Mouse (Mus musculus) heart, embryonic 10.5 days (tissue): ENCODE measurements at regions not wholly inside any gene's neighbourhood (a gene's known extent, or its start where the extent isn't known, plus 50 kb on each side); places are given as distances from the start of the nearest gene placed in this dataset.

ENCODE experiments used
- DNase-seq: peaks from one replicate; pipeline ENCODE4 v3.0.0-alpha.2; 2017; ENCODE audit warnings: low spot score
- H3K27ac ChIP-seq: fragments of 300-500 bp; sonication (generic); 2 replicates; pipeline ENCODE4 v1.5.1; 2016; ENCODE audit warnings: mild to moderate bottlenecking
- H3K27me3 ChIP-seq: fragments of 300-500 bp; sonication (generic); 2 replicates; pipeline ENCODE4 v1.6.1; 2016; ENCODE audit warnings: mild to moderate bottlenecking; ENCODE audit not compliant: poor library complexity, insufficient read depth, severe bottlenecking
- H3K36me3 ChIP-seq: fragments of 300-500 bp; sonication (generic); 2 replicates; pipeline ENCODE4 v1.6.1; 2016; ENCODE audit warnings: mild to moderate bottlenecking, moderate library complexity
- H3K4me1 ChIP-seq: fragments of 300-500 bp; sonication (generic); 2 replicates; pipeline ENCODE4 v1.6.1; 2016; ENCODE audit warnings: mild to moderate bottlenecking
- H3K4me3 ChIP-seq: fragments of 300-500 bp; sonication (generic); 2 replicates; pipeline ENCODE4 v1.5.1; 2016; ENCODE audit warnings: mild to moderate bottlenecking, moderate library complexity
- H3K9me3 ChIP-seq: fragments of 300-500 bp; sonication (generic); 2 replicates; pipeline ENCODE4 v1.6.1; 2016; ENCODE audit warnings: mild to moderate bottlenecking, moderate library complexity
- WGBS: fragments of 180-500 bp; shearing (Covaris S2); methylation state at CpG from one replicate; pipeline ENCODE4 v1.1.7; 2016; 5-methylcytosine and 5-hydroxymethylcytosine counted together

DNA sequence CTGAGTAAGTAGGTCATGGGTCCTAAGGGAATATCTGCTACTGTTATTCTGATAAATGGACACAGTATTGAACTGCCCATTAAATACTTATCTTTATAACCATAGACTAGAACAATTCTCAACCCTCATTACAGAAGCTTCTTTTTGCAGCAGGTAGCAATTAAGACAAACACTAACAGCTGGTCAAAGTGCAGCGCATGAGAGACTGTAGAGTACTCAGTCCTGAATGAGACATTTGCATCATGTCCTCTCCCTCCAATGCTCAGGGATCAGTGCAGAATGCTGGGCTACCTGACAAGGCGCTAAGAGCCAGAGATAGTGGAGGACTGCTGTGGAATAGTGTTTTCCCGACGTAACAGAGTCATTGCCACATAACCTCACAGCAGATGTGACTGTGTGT, 162.5 kb upstream of the Prep start:
- Histone ChIP-seq H3K27me3 (no peaks in the 10 kb centered on the region), H3K36me3 (no peaks in the 10 kb centered on the region), H3K4me3 (no peak overlapping the region), H3K4me1 (no peaks in the 10 kb centered on the region), H3K9me3 (no peaks in the 10 kb centered on the region), H3K27ac (no peak overlapping the region)
- 95% methylated on average over 4 of the region's 4 CpGs for WGBS
- DNase-seq, result no peak

GRCm38 (mm10) chr10:44901203-44901602, 165.8 kb upstream of the Prep start:
- H3K36me3 ChIP-seq, result no peaks in the 10 kb centered on the region
- DNase-seq, result no peak
- H3K4me3 ChIP-seq, result no peak overlapping the region
- 69% methylated on average over 2 of the region's 2 CpGs for WGBS
- no peaks in the 10 kb centered on the region for H3K27me3 ChIP-seq
- no peaks in the 10 kb centered on the region for H3K4me1 ChIP-seq
- H3K27ac ChIP-seq, result no peak overlapping the region
- H3K9me3 ChIP-seq, result no peaks in the 10 kb centered on the region

- Histone ChIP-seq H3K36me3 (no peaks in the 10 kb centered on the region), H3K9me3 (no peaks in the 10 kb centered on the region), H3K4me3 (no peak overlapping the region), H3K27me3 (peaks cover 14% of the 10 kb centered on the region; the same call in 1 of the 2 replicates), H3K4me1 (no peaks in the 10 kb centered on the region), H3K27ac (no peak overlapping the region)
- no peak for DNase-seq
- WGBS, result 42% methylated on average over 6 of the region's 6 CpGs
Measured at GRCm38 (mm10) chr10:44892124-44892523, 174.9 kb upstream of the Prep start.

DNA sequence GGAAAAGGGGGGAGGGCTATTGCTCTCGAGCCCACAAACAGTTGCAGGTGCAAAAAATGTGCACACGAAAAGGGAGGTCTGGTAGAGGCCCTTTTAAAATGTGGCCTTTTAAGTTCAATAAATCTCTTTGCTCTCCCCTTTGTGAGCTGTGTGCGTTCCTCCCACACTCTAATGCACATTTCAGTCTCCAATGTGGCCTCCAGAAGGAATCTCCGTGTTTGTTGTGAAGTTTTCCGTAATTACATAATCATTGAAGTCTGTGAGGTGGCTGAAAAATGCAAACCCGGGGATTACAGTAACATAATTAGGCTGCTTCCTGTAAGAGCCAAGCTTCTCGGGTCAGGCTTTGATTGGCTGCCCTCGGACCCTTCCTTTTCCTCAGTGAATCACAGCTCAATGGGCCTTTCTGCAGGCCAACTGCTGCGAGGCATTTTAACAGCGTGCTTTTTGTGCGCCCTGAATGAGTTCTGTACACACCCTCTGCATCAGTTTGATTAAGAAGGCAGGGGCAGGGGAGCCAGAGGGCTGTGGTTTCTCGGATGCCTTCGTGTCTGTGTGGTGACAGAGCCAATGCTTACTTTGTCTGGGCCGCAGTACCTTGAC, 179.8 kb upstream of the Prep start:
- no peak for DNase-seq
- Histone ChIP-seq H3K27ac (no peak overlapping the region), H3K4me1 (no peaks in the 10 kb centered on the region), H3K27me3 (peaks cover 44% of the 10 kb centered on the region; the same call in 1 of the 2 replicates), H3K36me3 (no peaks in the 10 kb centered on the region), H3K4me3 (no peak overlapping the region), H3K9me3 (no peaks in the 10 kb centered on the region)
- 50% methylated on average over 14 of the region's 14 CpGs for WGBS

DNA sequence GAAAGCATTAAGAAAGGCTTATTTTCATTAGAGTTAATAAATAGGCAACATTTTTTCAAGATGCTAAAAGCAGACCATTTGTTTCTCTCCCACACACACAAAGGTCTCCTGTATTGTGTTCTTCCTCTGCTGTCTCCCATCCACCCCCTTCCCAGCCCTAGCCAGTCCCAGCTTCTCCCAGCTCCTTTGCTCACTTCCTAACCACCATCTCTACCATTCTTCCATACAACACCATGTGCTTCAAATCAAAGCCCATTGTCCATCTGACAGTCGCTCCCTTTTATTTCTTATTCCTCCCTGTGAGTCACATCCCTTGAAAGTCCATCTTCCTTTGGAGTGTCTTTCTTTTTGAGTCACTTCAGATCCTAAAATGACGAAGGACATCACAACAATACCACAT, 185.0 kb upstream of the Prep start:
- DNase-seq, result no peak
- no peaks in the 10 kb centered on the region for H3K9me3 ChIP-seq
- 78% methylated on average over 2 of the region's 2 CpGs for WGBS
- H3K4me1 ChIP-seq, result no peaks in the 10 kb centered on the region
- no peak overlapping the region for H3K4me3 ChIP-seq
- H3K36me3 ChIP-seq, result no peaks in the 10 kb centered on the region
- peaks cover 28% of the 10 kb centered on the region; the same call in 1 of the 2 replicates for H3K27me3 ChIP-seq
- no peak overlapping the region for H3K27ac ChIP-seq

- no peak overlapping the region for H3K4me3 ChIP-seq
- 85% methylated on average over 9 of the region's 9 CpGs for WGBS
- no peak overlapping the region for H3K27ac ChIP-seq
- H3K9me3 ChIP-seq, result no peaks in the 10 kb centered on the region
- no peak for DNase-seq
- H3K36me3 ChIP-seq, result no peaks in the 10 kb centered on the region
- H3K27me3 ChIP-seq, result no peaks in the 10 kb centered on the region
- H3K4me1 ChIP-seq, result no peaks in the 10 kb centered on the region
Measured at GRCm38 (mm10) chr10:44877076-44877663, 189.8 kb upstream of the Prep start.

GRCm38 (mm10) chr10:44873642-44874285, 193.2 kb upstream of the Prep start:
- no peak for DNase-seq
- Histone ChIP-seq H3K9me3 (no peaks in the 10 kb centered on the region), H3K27ac (no peak overlapping the region), H3K27me3 (no peaks in the 10 kb centered on the region), H3K4me1 (no peaks in the 10 kb centered on the region), H3K36me3 (no peaks in the 10 kb centered on the region), H3K4me3 (no peak overlapping the region)
- 80% methylated on average over 5 of the region's 5 CpGs for WGBS

DNA sequence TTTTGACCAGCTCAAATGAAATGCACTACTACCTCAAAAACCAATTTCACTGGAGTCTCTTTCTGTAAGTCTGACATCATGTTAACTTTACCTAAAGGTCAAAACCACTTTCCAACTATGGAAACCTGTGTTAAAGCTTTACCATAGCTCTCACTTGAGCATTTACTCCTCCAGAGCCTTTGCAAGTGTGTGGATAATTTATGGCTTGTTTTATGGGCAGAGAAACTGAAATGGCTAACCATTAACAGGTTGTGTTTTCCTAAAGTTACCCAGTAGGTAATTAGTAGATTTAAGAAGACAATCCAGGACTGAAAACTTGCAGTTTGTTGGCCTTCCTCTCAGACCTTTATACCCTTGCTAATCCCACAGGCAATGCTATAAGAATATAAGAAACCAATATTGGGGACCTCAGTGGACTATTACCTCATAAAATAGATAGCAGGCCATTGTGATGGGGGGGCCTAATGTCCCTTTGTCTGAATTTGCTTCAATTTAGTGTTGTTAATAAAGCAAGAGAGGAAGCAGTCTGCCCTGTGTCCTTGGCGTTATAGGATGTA, 202.7 kb upstream of the Prep start:
- no peaks in the 10 kb centered on the region for H3K4me1 ChIP-seq
- no peak overlapping the region for H3K27ac ChIP-seq
- H3K36me3 ChIP-seq, result no peaks in the 10 kb centered on the region
- no peaks in the 10 kb centered on the region for H3K27me3 ChIP-seq
- no peak overlapping the region for H3K4me3 ChIP-seq
- no peaks in the 10 kb centered on the region for H3K9me3 ChIP-seq
- DNase-seq, result no peak
- WGBS, result 67% methylated on average over 1 of the region's 1 CpGs

DNA sequence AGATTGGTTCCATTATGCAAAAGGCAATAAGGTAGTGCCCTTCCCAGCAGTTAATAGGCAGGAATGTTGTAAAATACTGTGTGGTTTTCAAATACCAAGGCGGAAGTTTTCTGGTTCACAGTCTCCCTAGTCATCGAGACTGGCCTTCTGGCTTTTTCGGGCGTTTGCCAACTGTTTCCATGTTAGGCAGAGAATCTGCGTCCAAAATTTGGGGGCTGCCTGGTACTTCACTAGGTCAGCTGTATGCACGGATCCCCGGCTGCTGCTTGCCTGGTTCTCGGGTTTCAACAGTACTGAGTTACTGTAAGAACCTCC, 204.7 kb upstream of the Prep start:
- WGBS, result 72% methylated on average over 8 of the region's 8 CpGs
- H3K4me1 ChIP-seq, result no peaks in the 10 kb centered on the region
- DNase-seq, result no peak

DNA sequence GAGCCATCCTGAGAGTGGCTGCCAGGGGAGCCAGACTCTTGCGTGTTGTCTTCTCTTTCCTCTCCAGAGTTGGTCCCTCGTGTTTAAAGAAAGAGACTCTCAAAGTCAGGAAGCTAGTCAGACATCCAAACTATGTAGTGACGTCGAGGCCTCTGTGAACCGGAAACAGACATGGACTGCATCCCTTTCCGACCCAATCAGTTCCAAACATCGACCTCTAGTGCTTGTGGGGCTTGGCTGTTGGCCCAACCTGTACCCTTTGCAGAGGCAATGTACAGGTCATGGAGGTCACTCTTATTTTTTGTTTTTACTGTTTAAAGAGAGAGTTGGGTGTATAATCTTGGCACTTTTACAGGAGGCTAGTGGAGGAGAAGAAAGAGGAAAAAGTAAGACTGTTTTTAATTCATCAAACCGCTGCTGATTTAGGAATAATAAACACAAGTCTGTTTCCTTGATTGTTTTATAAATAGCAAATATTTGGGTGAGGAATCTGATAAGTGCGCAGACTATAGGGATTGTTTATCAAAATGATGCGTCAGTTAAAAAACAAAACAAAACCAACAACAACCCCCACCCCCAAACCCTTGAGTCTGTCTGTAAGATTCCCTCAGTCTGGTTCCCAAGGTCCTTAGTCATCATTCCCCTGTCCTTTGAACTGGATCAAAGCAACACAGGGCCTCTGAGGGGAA, 205.2 kb upstream of the Prep start:
- Histone ChIP-seq H3K4me3 (no peak overlapping the region), H3K27ac (no peak overlapping the region; the same call in 1 of the 2 replicates), H3K4me1 (no peaks in the 10 kb centered on the region), H3K27me3 (no peaks in the 10 kb centered on the region), H3K9me3 (no peaks in the 10 kb centered on the region), H3K36me3 (no peaks in the 10 kb centered on the region)
- DNase-seq, result no peak
- WGBS, result 66% methylated on average over 10 of the region's 10 CpGs

More for the DNA sequence above, 204.7 kb upstream of the Prep start:
- Histone ChIP-seq H3K27ac (no peak overlapping the region), H3K27me3 (no peaks in the 10 kb centered on the region), H3K4me3 (no peak overlapping the region), H3K36me3 (no peaks in the 10 kb centered on the region), H3K9me3 (no peaks in the 10 kb centered on the region)

GRCm38 (mm10) chr10:44857444-44857843, 209.6 kb upstream of the Prep start:
- Histone ChIP-seq H3K27me3 (no peaks in the 10 kb centered on the region), H3K9me3 (no peaks in the 10 kb centered on the region), H3K4me1 (no peaks in the 10 kb centered on the region), H3K4me3 (no peak overlapping the region), H3K36me3 (no peaks in the 10 kb centered on the region), H3K27ac (no peak overlapping the region)
- no peak for DNase-seq
- WGBS, result 71% methylated on average over 4 of the region's 4 CpGs

GRCm38 (mm10) chr10:44854109-44854508, 212.9 kb upstream of the Prep start:
- H3K4me1 ChIP-seq, result no peaks in the 10 kb centered on the region
- H3K27ac ChIP-seq, result no peak overlapping the region
- no peak for DNase-seq
- no peaks in the 10 kb centered on the region for H3K36me3 ChIP-seq
- H3K27me3 ChIP-seq, result no peaks in the 10 kb centered on the region
- H3K9me3 ChIP-seq, result no peaks in the 10 kb centered on the region
- H3K4me3 ChIP-seq, result no peak overlapping the region
- WGBS, result 90% methylated on average over 4 of the region's 4 CpGs

- no peaks in the 10 kb centered on the region for H3K9me3 ChIP-seq
- no peak for DNase-seq
- no peak overlapping the region for H3K4me3 ChIP-seq
- H3K36me3 ChIP-seq, result no peaks in the 10 kb centered on the region
- H3K27me3 ChIP-seq, result no peaks in the 10 kb centered on the region
- H3K4me1 ChIP-seq, result peaks cover 10% of the 10 kb centered on the region; the same call in 1 of the 2 replicates
- WGBS, result 75% methylated on average over 4 of the region's 4 CpGs
- H3K27ac ChIP-seq, result no peak overlapping the region
Measured at GRCm38 (mm10) chr10:44849016-44849415, 218.0 kb upstream of the Prep start.
